Mouse (Mus musculus) spleen, embryonic (tissue): Measurements from ENCODE around the gene Fth1.

Experiments
- CTCF ChIA-PET: fragments of 350-600 bp; sonication (Branson Sonifier 250); formaldehyde crosslinking; loops from one replicate; lab custom pipeline; 2022; lab: Charles Lee

Fth1 gene

GRCm38 (mm10) chr19:9980258-9980657, at the start of gene Fth1:
Gene Fth1 (plus strand): TSS chr19:9980598.
- CTCF ChIA-PET = interaction anchor here (1.0 to 1.1 kb wide), 2 partner anchors 12 to 13 kb away, joined by 3 to 7 read pairs; no protein-coding TSS in a partner anchor

GRCm38 (mm10) chr19:9931167-9931607, 49.2 kb upstream of the Fth1 start:
- CTCF ChIA-PET = interaction anchor here (0.6 kb wide), 2 partner anchors 43 to 50 kb away, joined by 3 read pairs; no protein-coding TSS in a partner anchor

- CTCF ChIA-PET = no interaction called here
Observed at GRCm38 (mm10) chr19:9933908-9934307, 46.5 kb upstream of the Fth1 start.

- CTCF ChIA-PET = no interaction called here
Observed at GRCm38 (mm10) chr19:9936579-9936978, 43.8 kb upstream of the Fth1 start.

GRCm38 (mm10) chr19:9937428-9937827, 43.0 kb upstream of the Fth1 start:
- CTCF ChIA-PET = interaction anchor here (0.6 to 0.8 kb wide), 3 partner anchors 14 to 906 kb away, joined by 6 to 24 read pairs (median 8); partner anchors contain the start of gene Fads3

GRCm38 (mm10) chr19:9938156-9938823, 42.1 kb upstream of the Fth1 start:
- CTCF ChIA-PET = interaction anchor here (0.7 to 0.8 kb wide), 3 partner anchors 17 to 905 kb away, joined by 6 to 16 read pairs (median 8); partner anchors contain the start of gene Fads3

- CTCF ChIA-PET = interaction anchor here (0.7 kb wide), 1 partner anchor 18 kb away, joined by 16 read pairs; no protein-coding TSS in a partner anchor
Observed at GRCm38 (mm10) chr19:9938824-9939303, 41.5 kb upstream of the Fth1 start.

- CTCF ChIA-PET = interaction anchor here (0.5 kb wide), 1 partner anchor 11 kb away, joined by 13 read pairs; no protein-coding TSS in a partner anchor
Observed at GRCm38 (mm10) chr19:9939841-9940240, 40.6 kb upstream of the Fth1 start.

- CTCF ChIA-PET = interaction anchor here (0.7 kb wide), 1 partner anchor 592 kb away, joined by 3 read pairs; no protein-coding TSS in a partner anchor
Observed at GRCm38 (mm10) chr19:9940903-9941302, 39.5 kb upstream of the Fth1 start.

- CTCF ChIA-PET = no interaction called here
Observed at GRCm38 (mm10) chr19:9941809-9942208, 38.6 kb upstream of the Fth1 start.

- CTCF ChIA-PET = interaction anchor here (0.6 to 1.1 kb wide), 3 partner anchors 10 to 40 kb away, joined by 3 to 4 read pairs (median 3); no protein-coding TSS in a partner anchor
Observed at GRCm38 (mm10) chr19:9942539-9943533, 37.6 kb upstream of the Fth1 start.

GRCm38 (mm10) chr19:9945800-9946564, 34.4 kb upstream of the Fth1 start:
- CTCF ChIA-PET = interaction anchor here (0.6 kb wide), 1 partner anchor 21 kb away, joined by 18 read pairs; no protein-coding TSS in a partner anchor

GRCm38 (mm10) chr19:9946986-9947385, 33.4 kb upstream of the Fth1 start:
- CTCF ChIA-PET = no interaction called here

- CTCF ChIA-PET = interaction anchor here (0.6 to 1.1 kb wide), 2 partner anchors 9 to 32 kb away, joined by 3 to 4 read pairs; no protein-coding TSS in a partner anchor
Observed at GRCm38 (mm10) chr19:9952390-9952789, 28.0 kb upstream of the Fth1 start.

GRCm38 (mm10) chr19:9952912-9953311, 27.5 kb upstream of the Fth1 start:
- CTCF ChIA-PET = interaction anchor here (0.6 to 1.1 kb wide), 2 partner anchors 10 to 31 kb away, joined by 3 to 4 read pairs; no protein-coding TSS in a partner anchor

- CTCF ChIA-PET = interaction anchor here (0.7 kb wide), 1 partner anchor 37 kb away, joined by 3 read pairs; no protein-coding TSS in a partner anchor
Observed at GRCm38 (mm10) chr19:9954055-9954810, 26.2 kb upstream of the Fth1 start.

GRCm38 (mm10) chr19:9954811-9955202, 25.6 kb upstream of the Fth1 start:
- CTCF ChIA-PET = interaction anchor here (0.5 kb wide), 1 partner anchor 1648 kb away, joined by 6 read pairs; no protein-coding TSS in a partner anchor

GRCm38 (mm10) chr19:9955438-9955837, 25.0 kb upstream of the Fth1 start:
- CTCF ChIA-PET = interaction anchor here (0.6 kb wide), 1 partner anchor 23 kb away, joined by 4 read pairs; no protein-coding TSS in a partner anchor
